In the genomic region with DNA sequence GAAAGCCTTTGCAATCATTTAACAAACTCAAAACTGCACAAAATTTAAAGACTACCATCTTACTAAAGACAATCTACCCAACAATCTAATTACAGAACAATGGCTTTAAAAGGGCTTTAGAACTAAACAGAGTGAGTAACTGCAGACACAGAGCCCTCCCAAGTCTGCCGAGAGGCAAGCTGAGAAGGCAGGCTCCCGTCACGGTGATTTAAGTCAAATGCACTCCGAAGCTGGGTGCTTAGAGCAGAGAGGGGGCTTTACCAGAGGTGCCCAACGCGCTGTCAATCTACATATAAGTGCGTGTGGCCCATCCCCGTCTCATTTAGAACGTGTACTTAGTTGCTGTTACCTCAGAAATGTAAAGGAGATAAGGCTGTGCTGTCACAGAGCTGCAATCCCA, we compare ENCODE assay signal across 28 mouse cellular contexts.
DNase-seq lines count a peak whose midpoint lies in the region; ATAC-seq and TF ChIP-seq lines count a peak whose summit lies in the region.
"Had no signal": no experiment of that assay in that cellular context is flagged by ENCODE, and none has a peak within 500 bp of the region (broad histone marks: within the 10 kb centered on the region; RNA-seq: fewer than 3 reads in every experiment).

No protein-coding gene starts in this region.

- ATAC-seq in kidney, embryonic 16.5 days (ENCODE audit: low FRiP score, low TSS enrichment), result no peak
- peak; percentile 44; the same call in 1 of the 2 replicates for ATAC-seq in midbrain, embryonic 12.5 days (ENCODE audit: low FRiP score, low read depth)
- ATAC-seq in midbrain, postnatal 0 days (ENCODE audit: low FRiP score), result no peak
- ATAC-seq: forebrain, embryonic 13.5 days; forebrain, embryonic 16.5 days; hindbrain, embryonic 16.5 days; intestine, embryonic 15.5 days had no signal

- no peak for TF ChIP-seq CTCF in midbrain, postnatal 0 days (IDR thresholded peaks at IDR 0.05)
- TF ChIP-seq CTCF in brain, embryonic 14.5 days (IDR thresholded peaks at IDR 0.05; ENCODE audit: borderline replicate concordance, extremely low read depth, insufficient read depth, insufficient read length), result no peak

- H3K27ac ChIP-seq in kidney, embryonic 16.5 days (ENCODE audit: low read length), result 0 out of 2 replicates have a peak overlapping the region, but pooled peaks have one; percentile 20
- no peak overlapping the region for H3K27ac ChIP-seq in midbrain, embryonic 12.5 days (replicated peaks)
- no peak overlapping the region for H3K27ac ChIP-seq in midbrain, postnatal 0 days (ENCODE audit: low read depth, low read length)
- H3K27ac ChIP-seq: embryonic facial prominence, embryonic 13.5 days; forebrain, embryonic 10.5 days; forebrain, embryonic 13.5 days; heart, adult 2 months; heart, embryonic 15.5 days; hindbrain, embryonic 10.5 days; hindbrain, embryonic 13.5 days; intestine, embryonic 15.5 days had no signal

- peaks cover 2% of the 10 kb centered on the region; the same call in 1 of the 2 replicates for H3K36me3 ChIP-seq in kidney, embryonic 16.5 days (ENCODE audit: insufficient read depth, low read length)
- no peaks in the 10 kb centered on the region for H3K36me3 ChIP-seq in midbrain, embryonic 12.5 days
- no peaks in the 10 kb centered on the region for H3K36me3 ChIP-seq in midbrain, postnatal 0 days (ENCODE audit: insufficient read depth, low read length)
- H3K36me3 ChIP-seq: embryonic facial prominence, embryonic 13.5 days; heart, embryonic 15.5 days; hindbrain, embryonic 13.5 days; intestine, embryonic 15.5 days had no signal

- no peak overlapping the region for H3K4me2 ChIP-seq in kidney, embryonic 16.5 days (replicated peaks; ENCODE audit: low read depth, low read length)
- H3K4me2 ChIP-seq in midbrain, embryonic 12.5 days (replicated peaks), result no peak overlapping the region
- H3K4me2 ChIP-seq in midbrain, postnatal 0 days (ENCODE audit: low read depth, low read length, poor library complexity, severe bottlenecking), result no peak overlapping the region
- H3K4me2 ChIP-seq: embryonic facial prominence, embryonic 13.5 days; forebrain, embryonic 13.5 days; heart, embryonic 12.5 days; heart, embryonic 15.5 days; hindbrain, embryonic 13.5 days; intestine, embryonic 15.5 days had no signal

- WGBS in kidney, embryonic 16.5 days, result 20% methylated on average over 9 of the region's 9 CpGs
- WGBS in midbrain, embryonic 12.5 days, result 39% methylated on average over 9 of the region's 9 CpGs
- WGBS in midbrain, postnatal 0 days, result 24% methylated on average over 9 of the region's 9 CpGs

- no peaks in the 10 kb centered on the region for H3K27me3 ChIP-seq in kidney, embryonic 16.5 days (ENCODE audit: insufficient read depth, low read length)
- H3K27me3 ChIP-seq in midbrain, embryonic 12.5 days, result peaks cover 18% of the 10 kb centered on the region
- no peaks in the 10 kb centered on the region for H3K27me3 ChIP-seq in midbrain, postnatal 0 days (ENCODE audit: insufficient read depth, low read length)
- H3K27me3 ChIP-seq: embryonic facial prominence, embryonic 13.5 days; forebrain, embryonic 13.5 days; heart, embryonic 12.5 days; heart, embryonic 15.5 days; hindbrain, embryonic 13.5 days; intestine, embryonic 15.5 days had no signal

- DNase-seq in embryo, embryonic 11 days, result peak; percentile 46
- no peak for DNase-seq in embryo, embryonic 9.5 days (ENCODE audit: extremely low spot score)
- DNase-seq in kidney, adult 18-20 months, result no peak
- DNase-seq in midbrain, postnatal 0 days (ENCODE audit: low spot score), result no peak
- peak; percentile 31 for DNase-seq in brain, embryonic 14.5 days (ENCODE audit: low read depth)
- DNase-seq: adrenal gland, adult 8-10 months; adrenal gland, postnatal 25 days; B cell, adult 2 months; cerebellum, adult 18-20 months; cerebellum, adult 9-10 months; cerebellum, postnatal 14 days; gastrocnemius, postnatal 10 days; gastrocnemius, postnatal 36 days; heart, adult 2 months; heart, postnatal 10 days; heart, postnatal 36 days had no signal

- H3K4me1 ChIP-seq in kidney, embryonic 16.5 days (ENCODE audit: insufficient read depth, low read length), result peaks cover 11% of the 10 kb centered on the region
- peaks cover 25% of the 10 kb centered on the region for H3K4me1 ChIP-seq in midbrain, embryonic 12.5 days
- H3K4me1 ChIP-seq in midbrain, postnatal 0 days (ENCODE audit: insufficient read depth, low read length), result no peaks in the 10 kb centered on the region
- H3K4me1 ChIP-seq: intestine, embryonic 15.5 days had no signal

- no peak for TF ChIP-seq POLR2A in brain, embryonic 14.5 days (IDR thresholded peaks at IDR 0.05; ENCODE audit: borderline replicate concordance, extremely low read depth, insufficient read depth, insufficient read length, poor library complexity, severe bottlenecking)

- no peak overlapping the region for H3K4me3 ChIP-seq in kidney, embryonic 16.5 days (ENCODE audit: low read length)
- no peak overlapping the region for H3K4me3 ChIP-seq in midbrain, embryonic 12.5 days
- no peak overlapping the region for H3K4me3 ChIP-seq in midbrain, postnatal 0 days (ENCODE audit: low read depth, low read length)
- H3K4me3 ChIP-seq: embryonic facial prominence, embryonic 13.5 days; forebrain, embryonic 10.5 days; forebrain, embryonic 13.5 days; heart, adult 2 months; heart, embryonic 12.5 days; heart, embryonic 15.5 days; hindbrain, embryonic 10.5 days; hindbrain, embryonic 13.5 days; intestine, embryonic 15.5 days had no signal

- H3K9me3 ChIP-seq in kidney, embryonic 16.5 days (ENCODE audit: low read length), result no peaks in the 10 kb centered on the region
- H3K9me3 ChIP-seq in midbrain, embryonic 12.5 days, result no peaks in the 10 kb centered on the region
- no peaks in the 10 kb centered on the region for H3K9me3 ChIP-seq in midbrain, postnatal 0 days (ENCODE audit: low read length)
- H3K9me3 ChIP-seq: embryonic facial prominence, embryonic 13.5 days; forebrain, embryonic 10.5 days; forebrain, embryonic 13.5 days; heart, embryonic 12.5 days; heart, embryonic 15.5 days; hindbrain, embryonic 10.5 days; hindbrain, embryonic 13.5 days; intestine, embryonic 15.5 days had no signal

- no peak overlapping the region for H3K9ac ChIP-seq in kidney, embryonic 16.5 days (replicated peaks; ENCODE audit: low read length)
- no peak overlapping the region for H3K9ac ChIP-seq in midbrain, embryonic 12.5 days (replicated peaks)
- no peak overlapping the region for H3K9ac ChIP-seq in midbrain, postnatal 0 days (replicated peaks; ENCODE audit: low read length, poor library complexity, severe bottlenecking)
- H3K9ac ChIP-seq: embryonic facial prominence, embryonic 13.5 days; forebrain, embryonic 13.5 days; heart, embryonic 12.5 days; heart, embryonic 15.5 days; hindbrain, embryonic 13.5 days; intestine, embryonic 15.5 days had no signal

Comparison
In these comparisons a context has a peak if more than half of its experiments do, and no peak if none do; other contexts are left out.
1. DNase-seq: peak in embryo, embryonic 11 days (single experiment) and brain, embryonic 14.5 days (single experiment); none in embryo, embryonic 9.5 days (single experiment), kidney, adult 18-20 months (single experiment) and midbrain, postnatal 0 days (single experiment).